Mouse (Mus musculus) induced T-regulatory cell, adult 2 months (primary cell): ENCODE data around the gene Rbm19.

Source experiments
- DNase-seq: peaks from one replicate; pipeline ENCODE4 v3.0.0-alpha.2; 2012; ENCODE audit warnings: low read depth

Rbm19 gene

DNA sequence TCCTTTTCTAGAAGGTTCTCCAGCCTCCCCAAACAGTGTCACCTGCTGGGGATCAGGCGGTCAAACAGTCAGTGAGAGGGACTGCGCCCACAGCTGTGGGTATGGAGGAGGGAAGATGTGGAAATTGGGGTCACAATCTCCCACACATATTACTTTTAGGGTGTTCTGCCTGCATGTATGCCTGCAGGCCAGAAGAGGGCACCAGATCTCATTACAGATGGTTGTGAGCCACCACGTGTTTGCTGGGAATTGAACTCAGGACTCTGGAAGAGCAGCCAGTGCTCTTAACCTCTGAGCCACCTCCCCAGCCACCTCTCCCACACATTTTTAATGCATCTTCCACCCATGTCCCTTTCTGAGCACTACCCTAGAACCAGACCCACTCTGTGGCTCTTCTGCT, 88.1 kb downstream of the Rbm19 start:
- DNase-seq, result no peak

- no peak for DNase-seq
These were observed 90.2 kb downstream of the Rbm19 start for GRCm38 (mm10) chr5:120206313-120206943.

DNA sequence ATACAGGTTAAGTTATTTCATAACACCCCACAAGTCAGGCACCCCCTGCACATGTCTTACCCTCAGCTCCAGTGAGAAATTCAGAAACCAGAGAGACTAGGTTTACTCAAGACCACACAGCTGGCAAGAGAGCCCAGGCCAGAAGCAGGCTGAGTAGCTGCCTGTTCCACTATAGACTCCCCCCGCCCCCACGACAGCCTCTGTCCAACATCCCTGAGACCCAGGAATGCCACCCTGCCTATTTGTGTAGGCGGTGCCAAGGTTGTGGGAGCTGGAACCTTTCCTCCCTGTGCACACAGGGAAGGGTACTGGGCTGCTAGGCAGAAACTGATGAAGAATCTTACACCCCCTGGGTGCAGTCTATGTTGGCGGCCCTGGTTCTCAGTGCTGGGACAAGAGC, 91.2 kb downstream of the Rbm19 start:
- no peak for DNase-seq

GRCm38 (mm10) chr5:120210668-120211067, 94.4 kb downstream of the Rbm19 start:
- no peak for DNase-seq

DNA sequence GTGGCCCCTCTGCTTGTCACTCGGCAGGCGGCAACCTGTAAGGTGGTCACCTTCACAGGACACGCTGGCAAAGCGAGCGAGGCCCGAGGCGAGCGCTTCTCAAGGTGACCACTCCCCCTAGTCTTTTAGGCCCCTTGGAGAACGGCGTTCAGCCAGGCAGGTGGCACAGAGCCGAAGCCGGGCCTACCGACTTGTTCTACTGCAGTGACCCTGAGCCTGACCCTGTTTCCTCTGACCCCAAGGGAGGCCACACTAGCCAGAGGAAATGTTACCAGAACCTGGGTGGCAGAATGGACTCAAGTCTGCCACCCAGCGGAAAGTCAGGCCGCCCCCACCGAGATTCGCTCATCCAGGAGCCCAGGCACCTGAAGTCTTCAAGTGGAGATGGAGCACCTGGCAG, 94.9 kb downstream of the Rbm19 start:
- peak; percentile 18 for DNase-seq

DNA sequence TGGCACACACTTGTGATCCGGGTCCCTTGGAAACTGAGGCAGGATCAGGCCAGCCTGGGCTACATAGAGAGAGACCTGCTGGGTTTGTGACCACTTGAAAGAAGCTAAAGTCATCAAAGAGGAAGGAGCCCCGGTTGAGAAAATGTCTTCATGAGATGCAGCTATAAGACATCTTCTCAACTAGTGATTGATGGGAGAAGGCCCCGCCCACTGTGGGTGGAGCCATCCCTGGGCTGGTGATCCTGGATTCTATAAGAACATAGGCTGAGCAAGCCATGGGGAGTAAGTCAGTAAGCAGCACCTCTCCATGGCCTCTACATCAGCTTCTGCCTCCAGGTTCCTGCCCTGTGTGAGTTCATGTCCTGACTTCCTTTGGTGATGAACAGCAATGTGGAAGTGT, 98.2 kb downstream of the Rbm19 start:
- DNase-seq, result no peak

- DNase-seq, result no peak
These were observed 105.0 kb downstream of the Rbm19 start for GRCm38 (mm10) chr5:120221216-120221615.

DNA sequence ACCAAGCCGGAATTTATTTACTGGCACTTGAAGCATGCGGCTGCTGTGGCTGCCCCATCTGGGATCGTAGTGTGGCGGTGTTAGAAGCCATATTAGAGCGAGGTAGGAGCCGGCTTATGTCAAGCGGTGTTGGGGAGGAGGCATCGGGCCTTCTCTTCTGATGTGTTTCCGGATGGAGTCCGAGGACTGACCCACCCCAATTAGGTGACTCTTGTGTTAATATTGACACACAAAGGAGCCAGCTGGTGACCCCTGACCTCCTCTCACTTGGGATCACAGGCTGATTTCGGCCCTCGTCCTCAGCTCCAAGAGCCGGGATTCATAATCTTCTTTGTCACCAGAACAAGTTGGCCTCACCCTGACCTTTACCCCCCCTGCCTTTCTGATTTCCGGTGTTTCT, 109.1 kb downstream of the Rbm19 start:
- no peak for DNase-seq

- no peak for DNase-seq
These were observed 112.5 kb downstream of the Rbm19 start for GRCm38 (mm10) chr5:120228613-120229409.

GRCm38 (mm10) chr5:120231435-120232147, 115.3 kb downstream of the Rbm19 start:
- DNase-seq, result no peak

GRCm38 (mm10) chr5:120235147-120235546, 118.9 kb downstream of the Rbm19 start:
- no peak for DNase-seq

- DNase-seq, result no peak
These were observed 119.3 kb downstream of the Rbm19 start for GRCm38 (mm10) chr5:120235571-120235970.

DNA sequence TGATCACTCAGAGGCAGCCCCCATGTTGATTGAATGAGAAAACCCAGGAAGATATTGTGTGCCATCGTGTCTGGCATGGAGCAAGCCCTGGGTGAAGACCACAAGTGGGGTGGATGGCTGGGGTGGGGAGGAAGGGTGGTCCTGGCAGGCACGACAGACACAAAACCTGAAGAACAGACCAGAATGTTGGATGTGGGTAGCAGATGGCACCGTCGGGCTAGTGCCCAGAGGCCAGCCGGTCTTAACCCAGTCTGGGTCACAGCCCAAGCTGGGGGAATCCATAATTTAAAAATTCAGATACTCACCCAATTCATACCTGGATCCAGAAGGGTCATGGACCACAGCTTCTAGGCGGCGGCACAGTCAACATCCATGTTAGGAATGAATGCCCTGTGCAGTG, 123.8 kb downstream of the Rbm19 start:
- no peak for DNase-seq

DNA sequence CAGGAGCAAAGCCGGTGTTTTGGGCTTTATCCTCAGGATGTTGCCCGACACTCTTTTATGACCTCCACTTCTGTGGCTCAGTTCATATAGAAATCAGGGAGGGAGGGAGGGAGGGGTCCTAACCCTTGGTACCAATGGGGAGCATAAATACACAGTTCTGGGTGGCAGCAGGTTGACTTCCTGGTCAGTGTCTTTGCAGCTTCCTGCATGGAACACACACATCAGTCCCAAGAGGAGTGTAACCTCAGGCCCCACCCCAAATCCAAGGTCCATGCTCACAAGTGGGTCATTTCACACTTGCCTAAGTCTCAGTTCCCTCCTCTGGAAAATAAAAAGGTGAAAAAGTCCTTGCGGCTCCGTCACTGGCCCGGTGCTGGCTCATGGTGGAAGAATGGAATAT, 129.1 kb downstream of the Rbm19 start:
- DNase-seq, result no peak
